Mouse (Mus musculus): ENCODE results near the gene Tcerg1l. TPM values are rescaled to one million over a fixed set of nuclear protein-coding genes. Genes with fewer than 3 reads are reported as not detected.

Gene Tcerg1l
- polyA plus RNA-seq, 1 experiment from 2014 or later, result 19.2 TPM

- 0 out of 2 replicates have a peak, but pooled peaks cover 3% of the 10 kb centered on the region for H3K27me3 ChIP-seq
- H3K36me3 ChIP-seq, result no peaks in the 10 kb centered on the region
- H3K4me3 ChIP-seq, result no peak overlapping the region
- ATAC-seq (ENCODE audit: low FRiP score), result no peak
- no peaks in the 10 kb centered on the region for H3K9me3 ChIP-seq
- no peak overlapping the region for H3K27ac ChIP-seq
- no peak overlapping the region for H3K9ac ChIP-seq
- peaks cover 19% of the 10 kb centered on the region for H3K4me1 ChIP-seq (replicated peaks)
- no peak overlapping the region for H3K4me2 ChIP-seq
- 47% methylated on average over 5 of the region's 5 CpGs for WGBS
These were observed 129.4 kb downstream of the Tcerg1l start for GRCm38 (mm10) chr7:138267976-138268646.

DNA sequence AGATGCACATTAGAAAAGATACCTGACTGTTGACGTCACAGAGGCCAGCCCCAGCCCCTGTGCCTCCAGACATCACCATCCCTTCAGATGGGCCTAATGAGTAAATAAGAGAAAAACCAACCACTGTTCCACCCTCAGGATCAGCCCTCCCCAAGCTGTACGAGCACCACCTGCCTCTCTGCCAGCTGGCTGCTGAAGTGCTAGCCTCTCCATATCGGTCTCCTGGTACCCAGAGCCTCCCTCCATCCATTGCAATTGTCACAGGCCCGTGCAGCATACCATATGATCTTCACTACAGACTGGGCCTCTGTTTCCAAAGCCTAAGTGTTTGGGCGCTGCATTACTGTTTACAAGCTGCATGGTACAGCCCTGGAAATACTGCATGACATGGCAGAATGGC is 148.9 kb downstream of the Tcerg1l start:
- 73% methylated on average over 5 of the region's 5 CpGs for WGBS
- no peaks in the 10 kb centered on the region for H3K9me3 ChIP-seq
- ATAC-seq (ENCODE audit: low FRiP score), result no peak

GRCm38 (mm10) chr7:138248176-138248575 is 149.4 kb downstream of the Tcerg1l start:
- no peak overlapping the region for H3K4me3 ChIP-seq
- no peak for ATAC-seq (ENCODE audit: low FRiP score)
- H3K4me1 ChIP-seq (replicated peaks), result 0 out of 2 replicates have a peak, but pooled peaks cover 7% of the 10 kb centered on the region
- WGBS, result 79% methylated on average over 3 of the region's 3 CpGs
- 0 out of 2 replicates have a peak overlapping the region, but pooled peaks have one; percentile 25 for H3K27ac ChIP-seq
- H3K36me3 ChIP-seq, result no peaks in the 10 kb centered on the region
- H3K9me3 ChIP-seq, result no peaks in the 10 kb centered on the region
- H3K27me3 ChIP-seq, result no peaks in the 10 kb centered on the region
- H3K9ac ChIP-seq, result no peak overlapping the region
- H3K4me2 ChIP-seq, result no peak overlapping the region

More for the DNA sequence above, 148.9 kb downstream of the Tcerg1l start:
- Histone ChIP-seq H3K27ac (0 out of 2 replicates have a peak overlapping the region, but pooled peaks have one; percentile 25), H3K36me3 (no peaks in the 10 kb centered on the region), H3K4me3 (no peak overlapping the region), H3K9ac (no peak overlapping the region), H3K4me1 (replicated peaks) (0 out of 2 replicates have a peak, but pooled peaks cover 7% of the 10 kb centered on the region), H3K27me3 (no peaks in the 10 kb centered on the region), H3K4me2 (no peak overlapping the region)

GRCm38 (mm10) chr7:138246684-138247083 is 150.8 kb downstream of the Tcerg1l start:
- 0 out of 2 replicates have a peak, but pooled peaks cover 7% of the 10 kb centered on the region for H3K4me1 ChIP-seq (replicated peaks)
- no peak overlapping the region for H3K4me2 ChIP-seq
- H3K27ac ChIP-seq, result no peak overlapping the region
- 45% methylated on average over 2 of the region's 2 CpGs for WGBS
- H3K36me3 ChIP-seq, result no peaks in the 10 kb centered on the region
- no peak overlapping the region for H3K4me3 ChIP-seq
- no peak for ATAC-seq (ENCODE audit: low FRiP score)
- H3K27me3 ChIP-seq, result no peaks in the 10 kb centered on the region
- H3K9me3 ChIP-seq, result no peaks in the 10 kb centered on the region
- no peak overlapping the region for H3K9ac ChIP-seq

- no peaks in the 10 kb centered on the region for H3K9me3 ChIP-seq
- H3K4me1 ChIP-seq (replicated peaks), result peaks cover 13% of the 10 kb centered on the region; the same call in 1 of the 2 replicates
- no peaks in the 10 kb centered on the region for H3K36me3 ChIP-seq
- H3K27ac ChIP-seq, result no peak overlapping the region
- no peak overlapping the region for H3K9ac ChIP-seq
- WGBS, result 95% methylated on average over 5 of the region's 5 CpGs
- H3K4me2 ChIP-seq, result no peak overlapping the region
- no peak for ATAC-seq (ENCODE audit: low FRiP score)
- H3K27me3 ChIP-seq, result no peaks in the 10 kb centered on the region
- H3K4me3 ChIP-seq, result no peak overlapping the region
These were observed 155.3 kb downstream of the Tcerg1l start for GRCm38 (mm10) chr7:138242229-138242628.

DNA sequence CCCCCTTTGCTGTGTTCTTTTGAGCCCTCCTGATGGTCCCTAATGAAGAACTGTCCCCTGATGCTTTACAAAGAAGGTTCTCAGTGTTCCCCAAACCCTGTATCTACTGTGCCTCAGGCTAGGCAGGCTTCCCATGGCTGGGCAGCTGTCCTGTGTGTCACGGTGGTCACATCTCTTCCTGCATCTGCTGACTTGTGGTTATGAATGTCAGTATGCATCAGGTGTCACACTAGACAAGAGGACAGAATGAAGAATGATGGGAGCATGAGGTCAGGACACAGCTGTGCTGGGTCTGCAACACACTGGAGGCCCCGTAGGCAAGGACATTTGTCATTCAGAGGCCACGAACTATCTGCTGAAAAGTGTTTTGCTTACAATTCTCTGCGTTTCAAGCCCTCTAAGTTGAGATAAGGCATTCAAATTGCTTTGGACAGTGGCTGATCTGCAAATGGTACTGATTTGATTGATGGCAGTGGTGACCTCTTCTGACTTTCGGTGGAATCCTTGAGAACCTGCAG is 159.8 kb downstream of the Tcerg1l start:
- H3K9me3 ChIP-seq, result no peaks in the 10 kb centered on the region
- 50% methylated on average over 5 of the region's 5 CpGs for WGBS
- no peak for ATAC-seq (ENCODE audit: low FRiP score)
- no peak overlapping the region for H3K4me2 ChIP-seq
- no peak overlapping the region for H3K4me3 ChIP-seq
- no peak overlapping the region for H3K9ac ChIP-seq
- no peaks in the 10 kb centered on the region for H3K36me3 ChIP-seq
- H3K27ac ChIP-seq, result no peak overlapping the region
- no peaks in the 10 kb centered on the region for H3K27me3 ChIP-seq
- peaks cover 9% of the 10 kb centered on the region; the same call in 1 of the 2 replicates for H3K4me1 ChIP-seq (replicated peaks)

GRCm38 (mm10) chr7:138224252-138224651 is 173.3 kb downstream of the Tcerg1l start:
- peaks cover 12% of the 10 kb centered on the region for H3K4me1 ChIP-seq (replicated peaks)
- H3K27ac ChIP-seq, result no peak overlapping the region
- H3K36me3 ChIP-seq, result no peaks in the 10 kb centered on the region
- no peak for ATAC-seq (ENCODE audit: low FRiP score)
- 87% methylated on average over 3 of the region's 3 CpGs for WGBS
- H3K9ac ChIP-seq, result no peak overlapping the region
- no peaks in the 10 kb centered on the region for H3K9me3 ChIP-seq
- no peak overlapping the region for H3K4me2 ChIP-seq
- no peaks in the 10 kb centered on the region for H3K27me3 ChIP-seq
- H3K4me3 ChIP-seq, result no peak overlapping the region

DNA sequence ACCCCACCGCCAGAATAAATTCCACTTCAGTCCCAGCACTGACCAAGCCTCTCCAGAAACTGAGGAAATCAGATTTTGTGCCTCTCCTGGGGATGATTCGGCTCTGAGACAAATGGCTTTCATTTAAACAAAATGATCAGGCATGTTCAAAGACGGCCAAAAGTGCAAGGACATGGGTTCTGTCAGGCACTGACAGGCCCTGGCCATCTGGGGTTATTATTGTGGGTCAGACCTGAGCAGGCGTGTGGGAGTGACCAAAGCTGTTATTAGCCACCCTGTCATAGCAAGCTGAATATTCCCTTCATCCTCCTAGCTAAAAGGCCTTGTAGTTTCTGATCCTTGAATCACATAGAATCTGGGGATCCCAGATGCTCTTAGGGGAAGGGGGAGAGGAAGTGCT is 174.6 kb downstream of the Tcerg1l start:
- WGBS, result 65% methylated on average over 4 of the region's 4 CpGs
- no peaks in the 10 kb centered on the region for H3K27me3 ChIP-seq
- no peak overlapping the region for H3K9ac ChIP-seq
- H3K4me1 ChIP-seq (replicated peaks), result peaks cover 8% of the 10 kb centered on the region; the same call in 1 of the 2 replicates
- H3K4me2 ChIP-seq, result no peak overlapping the region
- H3K27ac ChIP-seq, result no peak overlapping the region
- no peaks in the 10 kb centered on the region for H3K9me3 ChIP-seq
- no peak overlapping the region for H3K4me3 ChIP-seq
- H3K36me3 ChIP-seq, result no peaks in the 10 kb centered on the region
- ATAC-seq (ENCODE audit: low FRiP score), result no peak

- H3K4me3 ChIP-seq, result no peak overlapping the region
- 74% methylated on average over 6 of the region's 6 CpGs for WGBS
- ATAC-seq (ENCODE audit: low FRiP score), result no peak
- no peak overlapping the region for H3K4me2 ChIP-seq
- no peak overlapping the region for H3K9ac ChIP-seq
- no peaks in the 10 kb centered on the region for H3K27me3 ChIP-seq
- H3K36me3 ChIP-seq, result no peaks in the 10 kb centered on the region
- H3K9me3 ChIP-seq, result no peaks in the 10 kb centered on the region
- H3K4me1 ChIP-seq (replicated peaks), result peaks cover 20% of the 10 kb centered on the region
- no peak overlapping the region for H3K27ac ChIP-seq
These were observed 179.9 kb downstream of the Tcerg1l start for GRCm38 (mm10) chr7:138217556-138218098.

GRCm38 (mm10) chr7:138215177-138215830 is 182.2 kb downstream of the Tcerg1l start:
- Histone ChIP-seq H3K4me1 (replicated peaks) (peaks cover 27% of the 10 kb centered on the region), H3K27ac (peak overlapping the region; percentile 41; the same call in 1 of the 2 replicates), H3K4me3 (no peak overlapping the region), H3K9ac (no peak overlapping the region), H3K36me3 (no peaks in the 10 kb centered on the region), H3K4me2 (no peak overlapping the region), H3K9me3 (no peaks in the 10 kb centered on the region), H3K27me3 (no peaks in the 10 kb centered on the region)
- WGBS, result 53% methylated on average over 15 of the region's 15 CpGs
- ATAC-seq (ENCODE audit: low FRiP score), result no peak

DNA sequence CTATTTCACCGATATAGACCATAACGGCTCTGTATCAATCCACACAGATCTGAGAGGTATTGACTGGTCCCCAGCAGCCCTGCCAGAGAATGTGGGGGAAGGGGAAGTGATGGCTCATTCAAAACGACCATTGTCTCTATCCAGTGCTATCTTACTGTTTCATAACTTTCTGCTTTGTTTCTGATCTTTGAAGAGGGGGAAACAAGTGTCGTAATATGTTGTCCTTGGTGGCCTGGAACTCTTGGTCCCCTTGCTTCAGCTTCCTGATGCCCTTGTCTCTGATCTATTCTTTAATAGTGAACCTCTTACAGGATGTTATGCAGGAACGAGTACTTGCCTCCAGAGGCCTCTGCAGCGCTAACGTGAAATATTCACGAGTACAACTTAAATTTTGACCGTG is 182.8 kb downstream of the Tcerg1l start:
- Histone ChIP-seq H3K4me3 (no peak overlapping the region), H3K9me3 (no peaks in the 10 kb centered on the region), H3K4me2 (no peak overlapping the region), H3K27ac (0 out of 2 replicates have a peak overlapping the region, but pooled peaks have one; percentile 8), H3K36me3 (no peaks in the 10 kb centered on the region), H3K4me1 (replicated peaks) (peaks cover 33% of the 10 kb centered on the region), H3K9ac (no peak overlapping the region), H3K27me3 (no peaks in the 10 kb centered on the region)
- ATAC-seq (ENCODE audit: low FRiP score), result no peak
- 77% methylated on average over 9 of the region's 9 CpGs for WGBS

DNA sequence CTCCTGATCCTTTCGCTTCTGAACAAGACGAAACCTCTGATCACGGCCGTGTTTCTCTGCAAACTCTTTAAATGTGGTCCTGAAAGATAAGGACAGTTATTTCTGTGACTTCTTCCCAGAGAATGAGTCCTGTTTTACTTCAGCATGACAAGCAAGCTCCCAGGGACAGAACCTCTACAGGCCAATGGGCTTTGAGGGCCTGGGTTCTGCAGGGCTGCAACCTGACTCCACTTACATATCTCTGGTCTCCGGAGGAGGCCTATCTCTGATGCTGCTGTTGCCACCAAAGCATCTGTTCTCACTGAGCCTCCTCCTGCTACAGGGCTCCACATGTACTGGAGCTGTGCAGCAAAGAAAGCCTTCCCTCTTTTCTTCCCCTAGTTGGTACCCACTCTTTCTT is 187.8 kb downstream of the Tcerg1l start:
- H3K4me2 ChIP-seq, result no peak overlapping the region
- ATAC-seq (ENCODE audit: low FRiP score), result no peak
- no peak overlapping the region for H3K27ac ChIP-seq
- 78% methylated on average over 5 of the region's 5 CpGs for WGBS
- no peaks in the 10 kb centered on the region for H3K9me3 ChIP-seq
- 0 out of 2 replicates have a peak, but pooled peaks cover 3% of the 10 kb centered on the region for H3K27me3 ChIP-seq
- no peak overlapping the region for H3K4me3 ChIP-seq
- H3K36me3 ChIP-seq, result no peaks in the 10 kb centered on the region
- H3K4me1 ChIP-seq (replicated peaks), result peaks cover 20% of the 10 kb centered on the region
- no peak overlapping the region for H3K9ac ChIP-seq
